Mouse (Mus musculus): ENCODE results near the gene Myo10.
"Not testable (repeated sequence)": the region's sequence is repeated elsewhere in the genome, so short reads cannot be mapped to it uniquely, and the experiment has no call there.

The Myo10 gene

DNA sequence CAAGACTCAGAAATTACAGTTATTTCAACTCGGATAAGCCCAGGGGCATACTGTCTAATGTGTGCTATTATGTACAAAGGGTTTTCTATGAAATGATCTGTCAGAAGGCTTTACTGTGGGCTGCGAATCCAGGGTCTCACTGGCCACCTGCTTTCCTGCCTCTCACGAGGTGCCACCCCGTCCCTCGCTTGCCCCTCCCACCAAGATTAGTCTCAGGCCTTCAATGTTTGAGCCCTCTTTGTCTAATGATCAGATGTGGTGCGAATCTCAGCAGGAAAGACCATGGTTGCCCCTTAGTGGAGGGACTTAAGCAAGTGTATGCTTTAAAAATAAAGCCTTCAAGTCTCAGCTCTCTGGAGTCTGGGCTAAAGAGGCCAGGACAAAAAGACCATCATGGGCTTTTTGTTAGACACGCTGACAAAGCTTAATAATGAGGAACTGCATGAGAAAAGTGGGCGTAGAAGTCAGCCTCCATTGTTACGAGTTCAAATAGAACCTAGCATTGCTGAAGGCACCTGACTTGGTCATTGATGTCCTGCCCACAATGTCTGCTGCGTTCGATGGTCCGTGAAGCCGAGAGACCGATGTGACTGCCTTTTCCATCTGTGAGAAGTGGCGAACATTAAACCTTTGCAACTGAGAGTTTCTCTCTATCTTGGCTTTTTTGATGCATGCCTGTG is 67.9 kb downstream of the Myo10 start:
- DNase-seq (ENCODE audit: low read depth in 1 of 2, low spot score in 2 of 2): no peak

- no peak for DNase-seq (ENCODE audit: low read depth in 1 of 2, low spot score in 2 of 2)
These were observed 68.4 kb downstream of the Myo10 start for GRCm38 (mm10) chr15:25690746-25691105.

- no peak for DNase-seq (ENCODE audit: low read depth in 1 of 2, low spot score in 2 of 2)
These were observed 70.1 kb downstream of the Myo10 start for GRCm38 (mm10) chr15:25692254-25692950.

- DNase-seq (ENCODE audit: low read depth in 1 of 2, low spot score in 2 of 2): no peak
These were observed 71.4 kb downstream of the Myo10 start for GRCm38 (mm10) chr15:25693708-25694107.

GRCm38 (mm10) chr15:25694749-25695148 is 72.4 kb downstream of the Myo10 start:
- no peak for DNase-seq (ENCODE audit: low read depth in 1 of 2, low spot score in 2 of 2)

GRCm38 (mm10) chr15:25695253-25695652 is 72.9 kb downstream of the Myo10 start:
- no peak for DNase-seq (ENCODE audit: low read depth in 1 of 2, low spot score in 2 of 2)

- no peak for DNase-seq (ENCODE audit: low read depth in 1 of 2, low spot score in 2 of 2)
These were observed 73.6 kb downstream of the Myo10 start for GRCm38 (mm10) chr15:25695883-25696282.

- DNase-seq (ENCODE audit: low read depth in 1 of 2, low spot score in 2 of 2): no peak
These were observed 74.3 kb downstream of the Myo10 start for GRCm38 (mm10) chr15:25696660-25697059.

- DNase-seq (ENCODE audit: low read depth in 1 of 2, low spot score in 2 of 2): no peak
These were observed 76.8 kb downstream of the Myo10 start for GRCm38 (mm10) chr15:25699032-25699557.

GRCm38 (mm10) chr15:25702602-25703001 is 80.3 kb downstream of the Myo10 start:
- DNase-seq (ENCODE audit: low read depth in 1 of 2, low spot score in 2 of 2): no peak

DNA sequence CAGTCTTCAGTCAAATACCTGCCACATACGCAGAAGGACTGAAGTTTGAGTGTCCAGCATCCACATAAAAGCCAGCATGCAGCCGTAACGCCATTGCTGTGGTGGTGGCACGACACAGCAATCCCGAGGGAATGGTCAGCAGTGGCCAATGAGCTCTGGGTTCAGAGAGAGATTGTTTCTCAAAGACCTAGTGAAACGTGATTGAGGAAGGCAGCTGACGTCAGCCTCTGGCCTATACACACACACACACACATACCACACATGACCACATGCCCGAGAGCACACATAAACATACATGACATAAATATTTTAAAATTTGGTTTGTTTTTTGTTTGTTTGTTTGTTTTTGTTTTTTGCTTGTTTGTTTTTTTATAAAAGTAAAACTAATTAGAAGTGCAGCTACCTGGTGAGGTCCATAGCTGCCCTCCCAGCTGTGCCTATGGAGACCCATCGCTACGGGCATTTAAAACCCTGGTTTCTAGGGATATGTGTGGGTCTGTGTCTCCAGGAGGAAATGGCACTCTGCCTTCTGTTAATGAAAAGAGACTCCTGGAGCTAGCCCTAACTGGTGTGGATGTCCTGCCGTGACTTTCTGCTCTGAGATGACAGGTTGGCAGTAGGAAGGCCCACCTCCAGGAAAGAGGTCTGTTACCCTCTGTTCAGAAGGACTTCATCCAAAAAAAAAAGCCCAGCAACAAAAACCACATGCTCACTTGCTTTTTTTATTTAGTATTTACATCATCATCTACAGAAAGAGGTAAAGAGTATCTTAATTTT is 82.7 kb downstream of the Myo10 start:
- DNase-seq (ENCODE audit: low read depth in 1 of 2, low spot score in 2 of 2): no peak

- no peak for DNase-seq (ENCODE audit: low read depth in 1 of 2, low spot score in 2 of 2)
These were observed 84.7 kb downstream of the Myo10 start for GRCm38 (mm10) chr15:25706874-25707554.

DNA sequence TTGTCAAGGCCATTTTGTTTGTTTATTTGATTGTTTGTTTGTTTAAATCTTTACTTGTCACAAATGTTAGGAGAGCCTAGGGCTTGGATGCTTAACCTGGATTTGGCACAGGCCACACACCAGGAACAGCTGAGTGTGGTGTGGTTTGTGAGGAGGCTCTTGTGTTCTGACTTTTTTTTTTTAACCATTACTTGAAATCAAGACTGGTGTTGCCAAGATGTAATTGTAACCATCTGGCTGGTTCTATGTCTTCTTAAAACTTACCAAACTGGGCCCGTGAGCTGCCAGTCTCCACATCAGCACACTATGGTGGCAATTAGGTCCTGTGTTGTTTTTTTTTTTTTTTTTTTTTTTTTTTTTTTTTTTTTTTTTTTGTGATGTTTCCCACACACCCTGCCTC is 85.6 kb downstream of the Myo10 start:
- no peak for DNase-seq (ENCODE audit: low read depth in 1 of 2, low spot score in 2 of 2)

DNA sequence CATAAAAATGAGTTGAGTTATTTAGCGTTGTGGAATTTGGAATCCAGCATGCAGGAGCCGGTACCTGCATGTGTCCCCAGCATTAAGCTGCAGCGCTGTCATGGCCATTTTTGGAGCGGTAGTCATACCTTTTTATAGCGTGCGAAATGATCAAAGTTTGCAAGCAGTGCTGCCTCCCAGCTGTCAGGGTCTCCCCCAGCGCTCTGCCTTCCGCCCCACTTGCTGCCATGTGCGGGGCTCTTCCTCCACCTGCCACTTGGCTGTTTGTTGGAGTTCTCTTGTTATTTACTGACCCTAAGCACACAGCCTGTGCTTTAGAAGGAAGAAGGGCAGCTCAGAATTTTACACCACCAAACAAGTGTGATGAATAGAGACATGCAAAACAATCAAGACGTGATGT is 88.6 kb downstream of the Myo10 start:
- DNase-seq (ENCODE audit: low read depth in 1 of 2, low spot score in 2 of 2): no peak

GRCm38 (mm10) chr15:25712877-25713276 is 90.6 kb downstream of the Myo10 start:
- DNase-seq (ENCODE audit: low read depth in 1 of 2, low spot score in 2 of 2): no peak

DNA sequence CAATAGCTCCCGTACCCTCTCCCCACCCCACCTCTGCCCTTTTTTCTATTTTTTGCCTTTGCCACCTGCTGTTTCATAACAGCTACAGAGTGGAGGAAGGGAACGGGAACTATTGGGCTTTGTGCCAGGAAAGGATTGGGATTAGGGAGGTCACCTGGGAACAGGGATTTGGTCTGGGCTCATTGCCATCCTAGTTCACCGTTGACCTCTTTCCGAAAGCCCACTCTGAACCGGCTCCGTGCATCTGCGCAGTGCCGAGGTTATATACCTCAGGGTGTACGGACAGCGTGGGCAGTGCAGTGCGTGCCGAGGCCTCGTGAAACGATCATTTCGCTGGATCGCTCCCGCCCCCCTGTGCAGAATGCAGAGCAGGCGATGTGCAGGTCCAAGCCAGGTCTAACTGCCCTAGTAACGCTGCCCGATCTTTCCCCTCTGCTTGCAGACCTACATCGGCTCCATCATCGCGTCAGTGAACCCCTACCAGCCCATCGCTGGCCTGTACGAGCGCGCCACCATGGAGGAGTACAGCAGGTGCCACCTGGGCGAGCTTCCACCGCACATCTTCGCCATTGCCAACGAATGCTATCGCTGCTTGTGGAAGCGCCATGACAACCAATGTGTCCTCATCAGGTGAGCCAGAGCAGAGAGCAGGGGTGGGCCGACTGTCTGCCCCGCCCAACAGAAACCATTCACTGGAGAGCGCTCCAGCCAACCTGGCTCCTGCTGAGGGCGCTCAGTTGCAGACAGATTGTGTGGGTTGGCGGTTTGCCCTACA is 91.4 kb downstream of the Myo10 start:
- DNase-seq (ENCODE audit: low read depth in 1 of 2, low spot score in 2 of 2): no peak

GRCm38 (mm10) chr15:25715218-25715995 is 93.1 kb downstream of the Myo10 start:
- DNase-seq (ENCODE audit: low read depth in 1 of 2, low spot score in 2 of 2): no peak

DNA sequence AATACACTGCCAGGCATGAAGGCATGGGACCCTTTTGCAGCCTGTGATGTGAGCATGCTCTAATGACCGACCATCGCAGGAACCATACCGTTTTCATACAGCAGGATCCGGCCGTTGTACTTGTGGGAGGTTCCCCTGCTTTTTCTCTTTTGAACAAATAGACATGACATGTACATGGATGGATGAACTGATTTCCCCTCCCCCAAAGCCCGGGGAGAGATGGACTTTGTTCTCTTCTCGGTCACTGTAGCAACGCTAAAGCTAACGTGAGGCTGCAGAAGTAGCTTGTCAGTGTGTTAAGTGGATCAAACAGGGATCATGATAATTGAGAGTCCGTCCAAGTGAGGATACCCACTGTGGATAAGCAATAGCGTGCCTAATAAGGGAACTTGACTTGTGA is 93.7 kb downstream of the Myo10 start:
- no peak for DNase-seq (ENCODE audit: low read depth in 1 of 2, low spot score in 2 of 2)

- no peak for DNase-seq (ENCODE audit: low read depth in 1 of 2, low spot score in 2 of 2)
These were observed 94.7 kb downstream of the Myo10 start for GRCm38 (mm10) chr15:25717006-25717405.

GRCm38 (mm10) chr15:25718104-25718503 is 95.8 kb downstream of the Myo10 start:
- not testable (repeated sequence) for DNase-seq (ENCODE audit: low read depth in 1 of 2, low spot score in 2 of 2)
